Mouse (Mus musculus): ENCODE measurements around the gene Bdh1. TPM values are rescaled to one million over a fixed set of nuclear protein-coding genes. Genes with fewer than 3 reads are reported as not detected.

Gene Bdh1
- polyA plus RNA-seq, 1 experiment from 2014 or later, result 33.4 TPM

GRCm38 (mm10) chr16:31499681-31500310 lies 77.7 kb downstream of the Bdh1 start:
- peak overlapping the region; percentile 9; the same call in 1 of the 2 replicates for H3K27ac ChIP-seq (ENCODE audit: low read depth, low read length)
- no peak for ATAC-seq (ENCODE audit: low FRiP score)
- no peak overlapping the region for H3K4me3 ChIP-seq (ENCODE audit: low read depth, low read length)
- H3K9ac ChIP-seq (ENCODE audit: low read depth, low read length), result no peak overlapping the region
- no peaks in the 10 kb centered on the region for H3K27me3 ChIP-seq (ENCODE audit: control insufficient read depth, insufficient read depth, low read length)
- DNase-seq (ENCODE audit: low spot score), result no peak
- H3K4me1 ChIP-seq (replicated peaks; ENCODE audit: control insufficient read depth, insufficient read depth, low read length), result peaks cover 4% of the 10 kb centered on the region; the same call in 1 of the 2 replicates
- H3K36me3 ChIP-seq (ENCODE audit: control insufficient read depth, insufficient read depth, low read length), result no peaks in the 10 kb centered on the region
- H3K9me3 ChIP-seq (ENCODE audit: control insufficient read depth, low read length), result no peaks in the 10 kb centered on the region
- WGBS, result 73% methylated on average over 11 of the region's 11 CpGs
- H3K4me2 ChIP-seq (replicated peaks; ENCODE audit: low read depth, low read length), result no peak overlapping the region

- Histone ChIP-seq H3K9me3 (ENCODE audit: control insufficient read depth, low read length) (no peaks in the 10 kb centered on the region), H3K9ac (ENCODE audit: low read depth, low read length) (no peak overlapping the region), H3K36me3 (ENCODE audit: control insufficient read depth, insufficient read depth, low read length) (no peaks in the 10 kb centered on the region), H3K4me3 (ENCODE audit: low read depth, low read length) (no peak overlapping the region), H3K27ac (ENCODE audit: low read depth, low read length) (no peak overlapping the region), H3K27me3 (ENCODE audit: control insufficient read depth, insufficient read depth, low read length) (no peaks in the 10 kb centered on the region), H3K4me2 (replicated peaks; ENCODE audit: low read depth, low read length) (no peak overlapping the region), H3K4me1 (replicated peaks; ENCODE audit: control insufficient read depth, insufficient read depth, low read length) (peaks cover 4% of the 10 kb centered on the region; the same call in 1 of the 2 replicates)
- DNase-seq (ENCODE audit: low spot score) (no peak), ATAC-seq (ENCODE audit: low FRiP score) (no peak)
- 58% methylated on average over 3 of the region's 3 CpGs for WGBS
Measured at GRCm38 (mm10) chr16:31500532-31500931, 78.5 kb downstream of the Bdh1 start.

DNA sequence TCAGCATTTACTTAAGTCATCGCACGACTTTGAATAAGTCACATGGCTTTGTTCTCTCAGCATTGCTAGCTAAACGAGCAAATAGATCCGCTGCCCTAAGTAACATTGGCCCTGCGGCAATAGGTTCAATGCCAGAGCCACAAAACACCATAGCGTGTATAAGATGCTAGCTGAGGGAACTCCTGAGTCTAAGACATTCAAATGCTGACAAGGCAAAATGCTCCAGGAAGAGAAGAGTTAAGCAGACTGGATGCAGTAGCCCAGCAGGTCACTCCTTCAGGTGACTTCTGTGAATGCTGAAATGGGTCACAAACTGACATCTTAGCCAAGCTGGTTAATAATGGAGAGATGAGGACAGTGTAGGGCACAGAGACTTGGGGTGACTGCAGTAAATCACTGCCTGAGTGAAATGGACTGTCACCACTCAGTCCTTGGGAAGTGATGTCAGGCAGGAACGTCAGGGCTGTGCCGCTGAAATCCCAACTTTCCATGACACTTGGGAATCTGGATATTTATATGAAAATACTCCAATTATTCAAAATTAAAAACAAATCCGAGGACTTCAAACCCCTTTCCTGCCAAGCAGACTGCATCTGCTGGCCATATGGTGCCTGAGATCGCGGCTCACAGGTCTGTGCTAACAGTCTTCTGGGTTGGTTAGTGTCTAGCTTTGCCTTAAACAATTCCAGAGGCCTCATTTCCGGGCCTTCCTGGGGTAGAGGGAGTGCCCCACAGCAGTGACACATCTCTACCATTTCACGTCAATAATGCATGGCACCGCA lies 79.1 kb downstream of the Bdh1 start:
- H3K27me3 ChIP-seq (ENCODE audit: control insufficient read depth, insufficient read depth, low read length), result no peaks in the 10 kb centered on the region
- no peak overlapping the region for H3K4me3 ChIP-seq (ENCODE audit: low read depth, low read length)
- no peaks in the 10 kb centered on the region for H3K9me3 ChIP-seq (ENCODE audit: control insufficient read depth, low read length)
- DNase-seq (ENCODE audit: low spot score) (peak; percentile 50), ATAC-seq (ENCODE audit: low FRiP score) (no peak)
- H3K36me3 ChIP-seq (ENCODE audit: control insufficient read depth, insufficient read depth, low read length), result no peaks in the 10 kb centered on the region
- H3K4me1 ChIP-seq (replicated peaks; ENCODE audit: control insufficient read depth, insufficient read depth, low read length), result peaks cover 4% of the 10 kb centered on the region; the same call in 1 of the 2 replicates
- H3K4me2 ChIP-seq (replicated peaks; ENCODE audit: low read depth, low read length), result no peak overlapping the region
- 74% methylated on average over 14 of the region's 14 CpGs for WGBS
- peak overlapping the region; percentile 19; the same call in 1 of the 2 replicates for H3K27ac ChIP-seq (ENCODE audit: low read depth, low read length)
- no peak overlapping the region for H3K9ac ChIP-seq (ENCODE audit: low read depth, low read length)

GRCm38 (mm10) chr16:31501751-31502365 lies 79.8 kb downstream of the Bdh1 start:
- no peaks in the 10 kb centered on the region for H3K36me3 ChIP-seq (ENCODE audit: control insufficient read depth, insufficient read depth, low read length)
- H3K9me3 ChIP-seq (ENCODE audit: control insufficient read depth, low read length), result no peaks in the 10 kb centered on the region
- peak; percentile 77 for ATAC-seq (ENCODE audit: low FRiP score)
- no peak overlapping the region for H3K4me3 ChIP-seq (ENCODE audit: low read depth, low read length)
- no peak overlapping the region for H3K9ac ChIP-seq (ENCODE audit: low read depth, low read length)
- H3K4me1 ChIP-seq (replicated peaks; ENCODE audit: control insufficient read depth, insufficient read depth, low read length), result peaks cover 4% of the 10 kb centered on the region; the same call in 1 of the 2 replicates
- no peak for DNase-seq (ENCODE audit: low spot score)
- H3K4me2 ChIP-seq (replicated peaks; ENCODE audit: low read depth, low read length), result no peak overlapping the region
- WGBS, result 61% methylated on average over 14 of the region's 14 CpGs
- peak overlapping the region; percentile 19; the same call in 1 of the 2 replicates for H3K27ac ChIP-seq (ENCODE audit: low read depth, low read length)
- H3K27me3 ChIP-seq (ENCODE audit: control insufficient read depth, insufficient read depth, low read length), result no peaks in the 10 kb centered on the region

DNA sequence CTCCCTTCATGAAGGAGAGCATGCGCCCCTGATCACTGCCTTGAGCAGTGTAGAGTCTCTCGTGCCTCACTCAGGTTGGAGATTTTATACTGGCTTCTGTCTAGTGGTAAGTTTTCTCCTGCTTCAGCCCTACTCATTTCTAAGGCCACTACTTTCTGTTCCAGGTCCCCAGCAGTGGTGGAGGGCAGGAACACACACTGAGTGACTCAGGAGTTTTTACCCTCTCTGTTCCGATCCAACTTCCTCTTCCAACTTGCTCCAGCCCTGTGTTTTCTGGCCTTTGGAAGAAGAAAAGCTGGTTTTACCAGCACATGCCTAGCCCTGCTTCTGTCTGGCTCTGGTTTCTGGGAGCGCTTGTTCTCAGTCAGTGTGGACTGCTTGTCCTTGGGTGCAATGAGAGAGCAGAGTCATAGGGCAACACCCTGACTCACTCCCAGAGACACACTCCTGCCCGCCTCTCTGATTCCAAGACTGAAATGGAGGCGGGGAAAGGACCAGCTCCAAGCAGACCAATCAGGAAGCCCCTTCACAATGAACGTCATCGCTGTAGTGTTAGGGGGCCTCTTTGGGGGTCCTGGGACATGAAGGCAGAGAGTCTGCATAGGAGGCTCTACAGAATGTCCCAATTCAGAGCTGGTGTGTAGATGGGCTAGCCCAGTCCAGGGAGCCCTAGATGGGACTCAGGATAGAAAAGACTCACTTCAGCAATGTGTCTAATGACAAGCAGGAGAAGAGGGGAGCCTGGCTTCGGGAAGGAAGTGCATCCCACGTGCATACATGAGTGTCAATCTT lies 84.8 kb downstream of the Bdh1 start:
- no peak overlapping the region for H3K9ac ChIP-seq (ENCODE audit: low read depth, low read length)
- no peak overlapping the region for H3K4me3 ChIP-seq (ENCODE audit: low read depth, low read length)
- 46% methylated on average over 10 of the region's 10 CpGs for WGBS
- no peak overlapping the region for H3K27ac ChIP-seq (ENCODE audit: low read depth, low read length)
- no peaks in the 10 kb centered on the region for H3K27me3 ChIP-seq (ENCODE audit: control insufficient read depth, insufficient read depth, low read length)
- no peaks in the 10 kb centered on the region for H3K36me3 ChIP-seq (ENCODE audit: control insufficient read depth, insufficient read depth, low read length)
- no peak for ATAC-seq (ENCODE audit: low FRiP score)
- H3K4me2 ChIP-seq (replicated peaks; ENCODE audit: low read depth, low read length), result no peak overlapping the region
- DNase-seq (ENCODE audit: low spot score), result no peak
- 0 out of 2 replicates have a peak, but pooled peaks cover 2% of the 10 kb centered on the region for H3K4me1 ChIP-seq (replicated peaks; ENCODE audit: control insufficient read depth, insufficient read depth, low read length)
- H3K9me3 ChIP-seq (ENCODE audit: control insufficient read depth, low read length), result no peaks in the 10 kb centered on the region

DNA sequence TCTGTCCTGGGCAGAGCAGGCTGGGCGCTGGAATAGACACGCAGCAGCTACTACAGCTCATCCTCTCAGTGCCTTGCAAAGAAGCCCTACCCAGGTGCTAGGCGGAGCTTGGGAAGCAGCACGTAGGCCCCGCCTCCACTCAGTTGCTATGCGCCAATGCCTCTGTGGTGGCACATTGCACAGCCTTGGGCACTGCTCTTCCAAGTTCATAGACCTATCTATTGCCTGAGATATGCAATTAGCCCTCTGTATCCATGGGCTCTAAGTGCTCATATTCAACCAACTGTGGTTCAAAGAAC lies 85.3 kb downstream of the Bdh1 start:
- WGBS, result 26% methylated on average over 6 of the region's 6 CpGs

DNA sequence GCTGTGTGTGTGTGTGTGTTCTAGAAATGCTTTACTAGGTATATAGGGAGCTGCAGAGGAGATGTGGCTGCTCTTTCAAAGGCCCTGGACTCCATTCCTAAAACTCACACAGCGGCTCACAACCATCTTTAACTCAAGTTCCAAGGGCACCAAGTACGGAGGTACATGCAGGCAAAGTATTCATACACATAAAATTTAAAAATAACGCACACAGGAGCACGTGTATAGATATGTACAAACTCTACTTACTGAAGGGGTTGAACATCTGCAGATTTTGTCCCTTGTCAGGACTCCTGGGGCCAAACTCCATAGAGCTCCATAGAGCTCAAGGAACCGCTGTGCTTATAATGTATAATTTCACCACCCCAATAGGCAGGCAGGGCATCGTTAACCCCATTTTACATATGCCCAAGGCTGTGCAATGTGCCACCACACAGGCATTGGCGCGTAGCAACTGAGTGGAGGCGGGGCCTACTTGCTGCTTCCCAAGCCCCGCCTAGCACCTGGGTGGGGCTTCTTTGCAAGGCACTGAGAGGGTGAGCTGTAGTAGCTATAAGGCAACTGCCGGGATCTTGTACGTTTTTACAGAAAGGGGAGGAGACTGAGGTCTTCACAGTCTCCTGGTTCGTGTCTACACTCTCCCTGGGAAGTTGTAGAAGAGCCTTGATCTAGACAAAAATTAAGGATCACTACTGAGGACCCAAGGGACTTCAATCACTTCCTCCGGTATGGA lies 85.9 kb downstream of the Bdh1 start:
- H3K9ac ChIP-seq (ENCODE audit: low read depth, low read length), result no peak overlapping the region
- no peak overlapping the region for H3K4me3 ChIP-seq (ENCODE audit: low read depth, low read length)
- 0 out of 2 replicates have a peak, but pooled peaks cover 2% of the 10 kb centered on the region for H3K4me1 ChIP-seq (replicated peaks; ENCODE audit: control insufficient read depth, insufficient read depth, low read length)
- peak; percentile 64 for DNase-seq (ENCODE audit: low spot score)
- no peaks in the 10 kb centered on the region for H3K36me3 ChIP-seq (ENCODE audit: control insufficient read depth, insufficient read depth, low read length)
- H3K9me3 ChIP-seq (ENCODE audit: control insufficient read depth, low read length), result no peaks in the 10 kb centered on the region
- H3K27ac ChIP-seq (ENCODE audit: low read depth, low read length), result no peak overlapping the region
- 0 out of 2 replicates have a peak, but pooled peaks have one; percentile 39 for ATAC-seq (ENCODE audit: low FRiP score)
- H3K27me3 ChIP-seq (ENCODE audit: control insufficient read depth, insufficient read depth, low read length), result no peaks in the 10 kb centered on the region
- no peak overlapping the region for H3K4me2 ChIP-seq (replicated peaks; ENCODE audit: low read depth, low read length)
- WGBS, result 25% methylated on average over 14 of the region's 14 CpGs

More for the DNA sequence above, 85.3 kb downstream of the Bdh1 start:
- H3K27me3 ChIP-seq (ENCODE audit: control insufficient read depth, insufficient read depth, low read length), result no peaks in the 10 kb centered on the region
- H3K4me3 ChIP-seq (ENCODE audit: low read depth, low read length), result no peak overlapping the region
- no peak overlapping the region for H3K4me2 ChIP-seq (replicated peaks; ENCODE audit: low read depth, low read length)
- ATAC-seq (ENCODE audit: low FRiP score) (no peak), DNase-seq (ENCODE audit: low spot score) (no peak)
- H3K27ac ChIP-seq (ENCODE audit: low read depth, low read length), result no peak overlapping the region
- no peak overlapping the region for H3K9ac ChIP-seq (ENCODE audit: low read depth, low read length)
- 0 out of 2 replicates have a peak, but pooled peaks cover 2% of the 10 kb centered on the region for H3K4me1 ChIP-seq (replicated peaks; ENCODE audit: control insufficient read depth, insufficient read depth, low read length)
- no peaks in the 10 kb centered on the region for H3K36me3 ChIP-seq (ENCODE audit: control insufficient read depth, insufficient read depth, low read length)
- no peaks in the 10 kb centered on the region for H3K9me3 ChIP-seq (ENCODE audit: control insufficient read depth, low read length)
